Mouse (Mus musculus) bone marrow, adult 2 months (tissue): ENCODE results near the gene Pabpn1l.

ENCODE experiments used
- CTCF ChIP-seq: fragments of 200-500 bp; IDR thresholded peaks from 2 replicates; pipeline ENCODE4 v1.5.1; 2011; ENCODE audit warnings: low read length, control low read depth; ENCODE audit not compliant: control insufficient read depth, insufficient read depth
- POLR2A ChIP-seq: fragments of 200-500 bp; IDR thresholded peaks from 2 replicates; pipeline ENCODE4 v1.6.1; 2011; ENCODE audit warnings: low read depth, mild to moderate bottlenecking, control low read depth, low read length, borderline replicate concordance; ENCODE audit not compliant: control insufficient read depth

- TF ChIP-seq POLR2A (0 out of 2 replicates have a peak, but pooled peaks have one; percentile 17), CTCF (no peak)
These were observed 17.1 kb upstream of the Pabpn1l start for GRCm38 (mm10) chr8:122639521-122640248.
